Mouse (Mus musculus) layer of hippocampus, adult 9-10 months (tissue): ENCODE measurements around the gene Cited4.

Experiments
- DNase-seq: peaks from one replicate; pipeline ENCODE4 v3.0.0; 2022; ENCODE audit warnings: low spot score

Gene Cited4

DNA sequence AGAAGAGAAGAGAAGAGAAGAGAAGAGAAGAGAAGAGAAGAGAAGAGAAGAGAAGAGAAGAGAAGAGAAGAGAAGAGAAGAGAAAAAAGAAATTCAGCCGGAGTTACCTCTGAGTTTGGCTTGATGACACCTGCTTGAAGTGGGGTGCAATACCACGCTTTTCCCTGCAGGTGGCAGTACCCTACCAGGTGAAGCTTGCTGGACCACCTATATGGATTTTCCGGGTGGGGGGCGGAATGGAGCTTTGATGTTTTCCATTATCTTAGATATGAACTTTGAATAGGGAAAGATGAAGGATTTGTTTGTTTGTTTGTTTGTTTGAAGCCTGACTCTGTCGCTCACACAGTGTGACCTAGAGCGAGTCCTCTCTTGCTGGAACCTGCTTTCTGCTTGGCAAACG, 14.6 kb downstream of the Cited4 start:
- no peak for DNase-seq

DNA sequence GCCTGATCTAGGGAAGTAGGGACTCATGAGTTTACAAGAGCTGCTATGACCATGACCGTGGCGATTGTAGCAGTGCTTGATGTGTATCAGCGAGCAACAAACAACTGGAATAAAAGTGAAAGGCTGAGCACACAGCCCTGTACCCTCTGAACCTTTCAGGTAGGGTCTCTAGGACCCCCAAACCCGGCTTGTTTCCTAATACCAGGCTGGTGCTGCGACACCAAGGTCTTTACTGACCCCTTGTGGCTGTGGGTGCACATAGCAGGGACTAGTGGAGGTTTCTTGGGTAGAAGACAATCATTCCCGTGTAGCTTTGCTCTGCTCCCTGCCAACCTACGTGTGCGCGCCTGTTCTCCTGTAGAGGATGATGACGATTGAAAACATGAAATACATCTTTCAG, 15.8 kb downstream of the Cited4 start:
- no peak for DNase-seq

DNA sequence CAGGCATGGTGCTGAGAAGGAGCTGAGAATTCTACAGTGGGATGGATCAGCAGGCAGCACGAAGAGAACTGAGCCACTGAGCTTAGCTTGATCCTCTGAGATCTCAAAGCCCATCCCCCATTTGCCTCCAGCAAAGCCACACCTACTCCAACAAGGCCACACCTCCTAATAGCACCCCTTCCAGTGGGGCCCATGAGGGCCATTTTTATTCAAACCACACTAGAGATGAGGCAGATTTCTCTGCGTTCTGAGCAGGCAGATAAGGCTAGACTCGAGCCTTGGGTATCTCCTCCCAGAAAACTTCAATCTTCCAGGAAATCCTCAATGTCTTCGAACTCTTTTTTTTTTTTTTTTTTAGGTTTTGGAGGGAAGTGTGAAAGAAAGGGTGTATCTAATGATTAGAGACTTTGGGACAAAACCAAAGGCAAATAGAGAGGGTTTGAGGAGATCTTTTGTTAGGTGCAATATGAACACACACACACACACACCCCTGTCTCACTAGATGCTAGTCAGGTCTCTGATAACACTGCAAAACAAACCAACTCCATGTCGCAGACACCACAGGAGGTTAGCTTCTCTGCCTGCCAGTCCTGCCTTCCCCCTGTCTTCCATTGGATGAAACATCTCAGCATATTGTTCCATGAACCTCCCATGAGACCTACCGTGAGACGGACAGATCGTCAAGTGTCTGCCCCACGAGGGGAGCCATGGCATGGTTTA, 17.1 kb downstream of the Cited4 start:
- no peak for DNase-seq

DNA sequence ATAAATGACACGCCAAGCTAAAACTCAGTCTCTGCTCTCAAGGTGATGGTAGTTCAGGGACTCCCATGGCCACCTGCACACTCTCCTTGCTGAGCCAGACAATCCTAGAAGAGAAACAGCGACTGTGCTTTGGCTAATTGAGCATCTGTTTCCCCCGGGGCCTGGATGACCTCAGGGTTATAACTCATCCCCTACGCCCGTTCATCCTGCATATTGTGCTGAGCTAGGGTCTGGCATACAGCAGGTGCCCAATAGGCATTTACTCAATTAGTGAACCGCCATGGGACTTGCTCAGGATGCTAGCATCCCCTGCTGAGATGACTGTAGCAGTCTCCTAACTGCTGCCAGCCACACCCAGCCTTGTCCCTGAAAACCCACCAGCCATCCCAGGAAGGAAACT, 20.9 kb downstream of the Cited4 start:
- DNase-seq, result no peak

DNA sequence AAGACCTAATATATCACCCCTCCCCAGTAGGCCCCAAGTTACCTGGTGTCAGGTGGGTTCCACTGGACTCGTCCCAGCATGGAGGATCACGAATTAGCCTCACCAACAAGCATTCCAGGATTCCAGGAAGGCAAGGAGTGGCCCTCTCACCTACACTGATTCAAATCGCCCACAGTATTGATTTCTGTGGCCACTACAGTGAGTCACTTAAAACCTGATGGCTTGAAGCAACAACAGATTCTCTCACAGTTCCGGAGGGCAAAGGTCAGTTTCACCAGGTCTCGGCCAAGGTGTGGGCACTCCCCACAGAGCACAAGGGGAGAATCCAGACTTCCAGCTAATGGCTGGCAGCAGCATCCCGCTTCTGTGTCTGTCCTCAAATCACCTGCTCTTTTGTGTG, 22.9 kb downstream of the Cited4 start:
- no peak for DNase-seq

DNA sequence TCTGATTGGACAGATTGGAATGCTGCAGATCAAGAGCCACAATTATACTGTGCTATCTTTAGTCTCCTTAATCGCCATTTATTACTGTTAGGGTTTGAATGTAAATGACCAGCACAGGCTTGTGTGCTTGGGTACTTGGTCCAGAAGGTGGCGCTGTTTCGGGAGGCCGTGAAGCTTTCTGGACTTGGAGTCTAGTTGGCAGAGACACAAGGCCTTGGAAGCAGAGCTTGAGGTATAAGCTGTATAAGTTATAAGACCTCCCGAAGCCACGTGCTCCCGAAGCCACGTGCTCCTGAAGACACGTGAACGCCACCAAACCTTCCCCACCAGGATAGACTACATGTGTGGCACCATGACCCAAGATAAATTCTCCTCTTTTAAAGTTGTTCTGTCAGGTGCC, 26.3 kb downstream of the Cited4 start:
- no peak for DNase-seq

DNA sequence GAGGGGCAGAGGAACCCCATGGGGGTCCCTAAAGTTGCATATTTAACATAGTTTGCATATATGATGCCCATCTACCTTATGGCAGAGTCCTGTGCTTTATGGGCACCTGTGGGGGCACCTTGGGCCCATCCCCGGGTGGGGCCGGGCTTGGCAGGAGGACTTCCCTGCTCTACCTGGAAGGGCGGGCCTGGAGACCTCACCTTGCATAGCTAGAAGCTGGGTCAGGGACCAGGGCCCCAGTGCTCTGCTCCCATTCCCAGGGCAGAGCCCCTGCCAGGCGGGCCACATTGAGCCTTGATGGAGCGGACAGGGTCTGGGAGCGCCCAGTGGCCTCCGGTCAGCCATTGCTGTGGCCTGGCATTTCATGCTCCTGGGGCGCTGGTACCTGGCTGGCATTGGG, 31.0 kb downstream of the Cited4 start:
- no peak for DNase-seq

DNA sequence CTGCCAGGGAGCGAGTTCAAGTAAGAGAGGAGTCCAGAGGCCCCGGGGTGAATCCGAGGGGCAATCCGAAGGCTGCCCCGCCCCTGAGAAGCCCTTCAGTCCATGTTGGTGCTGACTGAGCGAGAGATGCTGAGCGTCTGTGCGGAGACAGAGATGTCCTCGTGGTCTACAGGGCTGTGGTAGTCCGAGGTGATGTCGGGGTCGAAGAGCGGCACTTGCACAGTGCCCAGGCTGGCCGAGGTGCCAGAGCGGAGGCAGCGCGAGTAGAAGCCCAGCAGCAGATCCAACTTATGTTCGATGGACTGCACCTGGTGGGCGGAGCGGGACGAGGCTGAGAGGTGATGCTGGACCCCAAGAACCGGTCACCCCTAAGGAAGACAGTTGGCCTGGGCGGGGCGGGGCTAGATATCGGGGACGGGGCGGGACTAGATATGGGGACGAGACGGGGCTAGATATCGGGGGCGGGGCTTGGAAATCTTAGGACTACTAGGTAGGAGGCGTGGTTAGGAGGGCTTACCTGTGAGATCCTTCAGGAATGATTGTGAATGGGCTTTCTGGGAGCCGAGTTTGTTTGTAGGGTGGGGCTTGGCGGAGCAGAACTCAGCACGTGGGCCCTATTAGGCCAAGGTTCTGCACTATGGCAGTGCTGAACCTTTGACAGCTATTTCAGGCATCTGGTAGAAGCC, 31.6 kb downstream of the Cited4 start:
- DNase-seq, result no peak

DNA sequence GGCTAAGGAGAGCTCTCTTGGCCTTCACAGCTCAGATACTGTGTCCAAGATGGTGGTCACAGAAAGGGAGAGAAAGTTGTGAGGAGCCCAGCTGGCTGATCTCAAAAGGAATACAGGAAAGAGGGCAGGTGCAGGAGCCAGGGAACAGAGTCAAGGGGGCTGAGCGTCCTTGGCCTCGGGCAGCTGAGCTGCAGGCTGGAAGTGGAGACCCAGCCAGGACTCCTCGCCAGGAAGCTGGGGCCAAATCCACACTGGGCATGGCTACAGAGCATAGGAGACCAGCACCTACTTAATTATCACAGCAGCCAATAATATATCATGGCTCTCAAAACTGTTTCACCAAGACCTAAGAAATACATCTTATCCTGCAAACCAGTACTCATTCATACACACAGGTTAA, 34.8 kb downstream of the Cited4 start:
- DNase-seq, result no peak

DNA sequence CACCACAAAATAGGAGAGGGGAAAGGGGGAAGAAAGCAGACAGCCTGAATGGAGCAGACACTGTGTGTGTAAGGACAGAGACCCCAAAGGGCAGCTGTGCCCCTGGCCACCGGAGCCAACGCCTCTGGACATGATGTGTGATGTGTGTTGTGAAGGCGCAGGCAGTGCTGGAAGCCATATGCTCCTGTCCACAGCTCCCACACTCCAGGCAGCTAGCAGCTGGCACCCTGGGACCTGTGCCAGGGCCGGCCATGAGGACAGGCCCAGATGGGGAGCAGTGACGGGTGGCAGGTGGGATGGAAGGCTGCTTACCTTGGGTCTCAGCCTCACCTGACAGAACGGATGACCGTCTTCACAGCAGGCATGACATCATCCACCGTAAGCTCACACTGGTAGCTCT, 35.7 kb downstream of the Cited4 start:
- DNase-seq, result no peak

DNA sequence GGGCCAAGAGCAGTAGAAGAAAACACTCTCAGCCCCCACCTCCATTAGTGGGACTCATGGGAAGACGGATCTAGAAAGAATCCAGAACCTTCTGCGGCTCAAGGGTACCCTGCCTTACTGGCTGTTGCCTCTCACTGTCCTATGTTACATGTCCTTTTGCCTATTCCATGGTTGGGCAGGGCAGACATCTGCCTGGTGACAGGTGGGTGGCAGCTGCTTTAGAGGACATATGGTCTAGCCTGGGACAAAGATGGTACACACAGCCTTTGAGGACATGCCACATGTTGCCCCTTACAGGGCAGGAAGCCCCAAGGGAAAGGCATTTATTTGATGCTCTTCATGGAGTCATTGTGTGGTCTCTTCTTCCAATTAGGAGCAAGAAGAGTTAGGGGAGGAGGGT, 36.1 kb downstream of the Cited4 start:
- no peak for DNase-seq

DNA sequence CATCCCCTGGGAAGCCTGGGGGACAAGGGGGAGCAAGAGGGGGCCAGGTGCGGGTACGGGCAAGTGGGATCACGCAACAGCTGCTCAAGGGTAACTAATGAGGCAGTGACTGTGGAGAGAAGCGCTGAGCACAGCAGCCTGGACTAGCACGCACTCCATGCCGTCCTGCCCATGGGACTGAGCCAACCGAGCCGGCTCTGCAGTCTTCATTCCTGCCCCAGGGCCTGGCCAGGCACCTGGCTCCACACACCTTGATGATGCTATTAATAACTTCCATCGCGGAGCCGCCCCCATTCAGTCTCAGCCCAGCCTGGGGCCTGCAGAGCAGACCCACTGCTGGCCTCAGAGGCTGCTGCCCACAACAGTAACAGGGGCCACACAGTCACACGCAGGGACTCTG, 45.9 kb downstream of the Cited4 start:
- DNase-seq, result no peak

DNA sequence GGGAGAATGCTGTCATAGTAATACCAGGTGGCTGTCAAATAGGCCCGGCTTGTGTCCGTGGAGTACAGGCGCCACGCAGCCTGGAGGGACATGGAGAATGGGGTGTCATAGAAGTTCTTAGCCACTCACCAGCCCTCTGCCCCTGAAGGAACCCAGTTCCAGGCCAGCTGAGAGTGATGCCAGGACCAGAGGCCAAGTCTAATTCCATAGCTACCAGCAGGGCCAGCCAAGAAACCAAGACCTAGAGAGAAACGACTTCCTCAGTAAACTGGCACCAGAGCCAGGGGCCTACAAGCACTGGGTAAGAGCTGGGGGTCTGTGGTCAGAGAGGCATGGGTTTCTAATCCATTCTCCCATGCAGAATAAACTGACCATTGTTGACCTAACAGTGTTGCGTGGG, 46.6 kb downstream of the Cited4 start:
- no peak for DNase-seq

DNA sequence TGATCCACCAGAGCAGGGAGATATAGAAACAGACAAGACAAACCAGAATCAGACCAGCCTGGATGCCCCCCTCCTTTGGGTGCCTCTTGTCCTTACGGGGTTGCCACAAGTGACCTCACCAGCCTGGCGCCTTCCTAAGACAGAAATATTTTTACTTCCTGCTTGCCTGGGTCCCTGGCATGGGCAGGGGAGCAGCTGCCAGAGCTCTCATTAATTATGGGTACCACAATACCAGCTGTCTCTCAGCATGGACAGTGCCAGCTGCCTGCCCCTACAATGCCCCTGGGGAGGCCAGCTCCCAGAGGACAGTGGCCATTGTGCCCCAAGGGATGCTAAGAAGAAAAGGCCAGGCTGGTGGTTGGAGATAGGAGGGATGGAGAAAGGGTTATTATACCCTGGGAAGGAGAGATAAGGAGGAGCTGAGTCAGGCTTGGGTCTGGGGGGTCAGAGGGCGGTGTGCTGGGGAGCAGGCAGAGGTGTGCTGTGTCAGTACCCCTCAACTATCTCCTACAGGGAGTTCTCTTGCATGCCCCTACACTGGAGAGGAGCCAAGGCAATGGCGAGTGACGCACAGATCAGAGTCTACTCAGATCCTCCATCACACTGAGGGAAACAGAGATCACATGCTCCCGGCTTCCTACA, 47.6 kb downstream of the Cited4 start:
- DNase-seq, result no peak

DNA sequence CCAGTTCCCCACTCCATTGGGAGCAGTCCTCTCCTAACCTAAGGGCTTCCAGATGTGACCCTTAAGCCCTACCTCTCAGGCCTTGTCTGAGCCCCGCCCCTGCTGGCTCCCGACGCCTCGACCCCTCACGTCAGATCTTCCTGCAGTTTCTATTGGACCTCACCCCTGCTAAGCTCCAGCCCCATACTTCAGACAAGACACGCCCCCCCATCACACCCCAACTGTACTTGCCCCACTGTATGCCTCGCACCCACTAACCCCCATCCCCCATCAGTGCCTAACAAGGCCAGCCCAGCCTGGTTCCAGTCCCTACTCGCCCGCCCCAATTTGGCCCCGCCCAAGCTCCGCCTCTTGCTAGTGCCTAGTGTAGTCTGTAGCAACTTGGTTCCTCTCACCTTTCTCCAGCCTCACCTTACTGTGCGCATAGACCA, 49.8 kb downstream of the Cited4 start:
- DNase-seq, result no peak

DNA sequence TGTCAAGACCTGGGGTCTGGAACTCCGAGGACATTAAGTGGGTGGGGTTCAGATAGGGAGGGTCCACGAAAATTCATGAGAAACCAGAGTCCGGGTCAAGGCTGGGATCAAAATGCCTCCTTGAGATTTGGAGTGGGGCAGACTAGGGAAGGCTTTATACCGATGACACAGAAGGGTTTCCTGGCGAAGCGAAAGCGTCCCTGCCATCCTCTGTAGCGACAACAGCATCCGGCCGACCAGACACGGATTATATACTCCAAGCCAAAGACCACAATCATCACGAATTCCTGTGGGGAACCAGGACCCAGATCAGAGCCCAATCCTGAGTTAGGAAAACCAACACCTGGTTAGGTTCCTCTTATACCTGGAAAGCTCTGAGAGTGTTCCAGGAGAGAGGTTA, 50.4 kb downstream of the Cited4 start:
- no peak for DNase-seq
